Mouse (Mus musculus) CD4-positive naive resting alpha-beta T cell, adult 76 days (primary cell): Measurements from ENCODE around the gene Barhl1. TPM values are rescaled to one million over a fixed set of nuclear protein-coding genes. Genes with fewer than 3 reads are reported as not detected.

ENCODE experiments used
- total RNA-seq: library from RNA; stranded (reverse); gene quantifications from one replicate; pipeline ENCODE4 v1.2.4, GENCODE M21; 2023

Gene Barhl1
- total RNA-seq, result not detected

GRCm38 (mm10) chr2:28916513-28916865, at the start of gene Barhl1:
Gene Barhl1 (minus strand): TSS chr2:28916668.

Other genes with a start within 250 kb of the Barhl1 start
- gene Spaca9, start 216.9 kb downstream of the Barhl1 start, total RNA-seq, result not detected
- not detected for gene Ak8, start 216.5 kb downstream of the Barhl1 start, total RNA-seq
- 14.8 TPM for gene Gtf3c4, start 76.3 kb downstream of the Barhl1 start, total RNA-seq
- 23.3 TPM for gene Ddx31, start 76.3 kb downstream of the Barhl1 start, total RNA-seq
- 0.97 TPM for gene Cfap77, start 138.4 kb upstream of the Barhl1 start, total RNA-seq
- gene Ttf1, start 143.6 kb upstream of the Barhl1 start, total RNA-seq, result 22.8 TPM
- gene Setx, start 207.5 kb upstream of the Barhl1 start, total RNA-seq, result 133 TPM